Mouse (Mus musculus): ENCODE results near the gene Vcan. TPM values are rescaled to one million over a fixed set of nuclear protein-coding genes. Genes with fewer than 3 reads are reported as not detected.

Vcan gene
- polyA plus RNA-seq, 1 experiment from 2014 or later: 66.9 TPM

DNA sequence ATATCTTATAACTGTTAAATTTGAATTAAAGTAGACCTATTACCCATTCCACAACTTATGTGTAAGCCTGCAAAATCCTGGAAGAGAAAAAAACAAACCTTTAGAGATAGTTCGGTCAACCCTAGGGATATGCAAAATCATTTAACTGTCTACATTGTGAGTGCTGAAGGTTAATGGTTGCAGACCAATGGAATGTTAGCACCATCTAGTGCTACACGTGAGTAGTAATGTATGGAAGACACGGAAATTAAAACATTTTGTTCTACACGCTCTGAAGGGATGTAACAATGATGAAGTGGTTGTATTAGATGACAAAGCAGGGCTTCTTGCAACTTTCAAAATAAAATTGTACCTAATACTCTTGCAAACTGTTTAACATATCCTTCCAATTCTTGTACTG, 39.9 kb downstream of the Vcan start:
- Histone ChIP-seq H3K9me3 (ENCODE audit: control insufficient read depth, low read depth, low read length) (0 out of 2 replicates have a peak, but pooled peaks cover 3% of the 10 kb centered on the region), H3K9ac (replicated peaks; ENCODE audit: low read depth, low read length) (no peak overlapping the region), H3K36me3 (ENCODE audit: control insufficient read depth, insufficient read depth, low read length) (peaks cover 19% of the 10 kb centered on the region; the same call in 1 of the 2 replicates), H3K4me3 (ENCODE audit: low read depth, low read length) (no peak overlapping the region), H3K4me1 (ENCODE audit: control insufficient read depth, insufficient read depth, low read length) (no peaks in the 10 kb centered on the region), H3K27ac (ENCODE audit: low read length) (no peak overlapping the region), H3K4me2 (replicated peaks; ENCODE audit: low read depth, low read length) (no peak overlapping the region), H3K27me3 (ENCODE audit: control insufficient read depth, insufficient read depth, low read length) (no peaks in the 10 kb centered on the region)
- WGBS: 85% methylated on average over 4 of the region's 4 CpGs
- ATAC-seq (ENCODE audit: insufficient number of reproducible peaks, insufficient read depth, low FRiP score, low read depth): no peak

DNA sequence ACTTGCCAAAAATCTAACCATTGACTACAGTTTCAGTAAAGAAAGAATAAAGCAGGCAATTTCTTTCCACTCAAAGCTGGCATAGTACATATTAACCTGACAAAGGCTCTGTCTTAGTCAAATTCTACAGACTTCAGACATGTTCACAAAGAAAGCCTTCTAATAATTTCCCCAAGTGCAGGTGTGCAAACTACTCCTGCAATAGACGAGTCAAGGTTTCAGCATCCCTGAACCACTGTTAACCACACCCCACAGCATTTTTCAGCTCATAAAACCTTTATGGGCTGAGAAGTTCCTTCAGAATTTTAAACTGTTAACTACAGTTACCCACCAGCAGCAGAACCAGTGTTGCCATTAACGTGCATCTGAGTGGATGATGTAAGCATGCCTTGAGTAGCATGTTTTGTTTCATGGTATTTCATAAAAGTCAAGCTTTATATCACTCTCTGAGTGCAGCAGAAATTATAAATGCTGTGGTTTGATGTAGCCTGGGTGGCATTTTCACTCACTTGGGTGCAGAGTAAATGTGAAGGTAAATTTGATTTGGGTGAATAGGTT, 42.2 kb downstream of the Vcan start:
- peaks cover 14% of the 10 kb centered on the region; the same call in 1 of the 2 replicates for H3K36me3 ChIP-seq (ENCODE audit: control insufficient read depth, insufficient read depth, low read length)
- H3K4me1 ChIP-seq (ENCODE audit: control insufficient read depth, insufficient read depth, low read length): no peaks in the 10 kb centered on the region

DNA sequence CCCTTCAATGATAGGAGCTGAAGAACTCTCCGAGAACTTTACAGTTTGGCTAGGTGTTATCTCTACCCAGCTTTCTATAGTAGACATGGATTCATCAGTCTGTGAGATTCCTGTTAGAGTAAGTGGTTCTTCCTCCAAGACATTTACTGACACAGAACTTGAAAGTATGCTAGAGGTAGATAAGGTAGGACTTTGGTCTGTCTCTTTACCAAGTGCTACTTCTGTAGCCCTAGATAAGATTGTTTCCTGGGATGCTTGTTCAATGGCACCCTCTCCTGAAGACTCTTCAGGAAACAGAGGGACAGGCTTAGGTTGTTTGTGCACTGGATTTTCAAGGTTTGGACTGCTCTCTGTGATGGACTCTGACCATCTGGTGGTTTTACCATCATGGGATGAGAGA, 49.7 kb downstream of the Vcan start:
- Histone ChIP-seq H3K27ac (ENCODE audit: low read length) (no peak overlapping the region), H3K9ac (replicated peaks; ENCODE audit: low read depth, low read length) (no peak overlapping the region), H3K27me3 (ENCODE audit: control insufficient read depth, insufficient read depth, low read length) (no peaks in the 10 kb centered on the region), H3K9me3 (ENCODE audit: control insufficient read depth, low read depth, low read length) (no peaks in the 10 kb centered on the region), H3K4me2 (replicated peaks; ENCODE audit: low read depth, low read length) (no peak overlapping the region), H3K36me3 (ENCODE audit: control insufficient read depth, insufficient read depth, low read length) (peaks cover 36% of the 10 kb centered on the region), H3K4me1 (ENCODE audit: control insufficient read depth, insufficient read depth, low read length) (no peaks in the 10 kb centered on the region), H3K4me3 (ENCODE audit: low read depth, low read length) (no peak overlapping the region)
- WGBS: 91% methylated on average over 1 of the region's 1 CpGs
- no peak for ATAC-seq (ENCODE audit: insufficient number of reproducible peaks, insufficient read depth, low FRiP score, low read depth)

More for the DNA sequence above, 42.2 kb downstream of the Vcan start:
- Histone ChIP-seq H3K27me3 (ENCODE audit: control insufficient read depth, insufficient read depth, low read length) (no peaks in the 10 kb centered on the region), H3K9ac (replicated peaks; ENCODE audit: low read depth, low read length) (no peak overlapping the region), H3K4me2 (replicated peaks; ENCODE audit: low read depth, low read length) (no peak overlapping the region), H3K4me3 (ENCODE audit: low read depth, low read length) (no peak overlapping the region), H3K27ac (ENCODE audit: low read length) (no peak overlapping the region), H3K9me3 (ENCODE audit: control insufficient read depth, low read depth, low read length) (0 out of 2 replicates have a peak, but pooled peaks cover 3% of the 10 kb centered on the region)
- WGBS: 71% methylated on average over 2 of the region's 2 CpGs
- no peak for ATAC-seq (ENCODE audit: insufficient number of reproducible peaks, insufficient read depth, low FRiP score, low read depth)

DNA sequence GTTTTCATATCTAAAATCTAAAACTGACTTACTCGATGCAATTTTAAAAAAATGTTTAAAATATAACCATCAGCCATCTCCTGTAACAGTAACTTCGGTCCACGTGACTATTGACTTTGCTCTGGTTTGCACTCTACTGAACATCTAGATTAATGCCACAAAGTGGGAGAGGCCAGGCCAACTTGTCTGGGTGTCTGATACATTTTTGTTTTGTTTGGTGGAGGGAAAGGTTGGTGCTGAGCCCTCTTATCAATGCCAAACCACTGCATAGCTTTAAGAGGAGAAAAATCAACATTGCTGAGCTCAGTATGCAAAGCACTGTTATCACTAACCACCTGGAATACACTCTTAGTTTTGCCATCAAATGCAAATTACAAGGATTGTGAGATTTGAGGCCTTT, 58.8 kb downstream of the Vcan start:
- no peak overlapping the region for H3K27ac ChIP-seq (ENCODE audit: low read length)
- ATAC-seq (ENCODE audit: insufficient number of reproducible peaks, insufficient read depth, low FRiP score, low read depth): peak; percentile 65; the same call in 1 of the 2 replicates
- no peak overlapping the region for H3K4me2 ChIP-seq (replicated peaks; ENCODE audit: low read depth, low read length)
- no peaks in the 10 kb centered on the region for H3K27me3 ChIP-seq (ENCODE audit: control insufficient read depth, insufficient read depth, low read length)
- H3K4me3 ChIP-seq (ENCODE audit: low read depth, low read length): no peak overlapping the region
- no peaks in the 10 kb centered on the region for H3K9me3 ChIP-seq (ENCODE audit: control insufficient read depth, low read depth, low read length)
- WGBS: 87% methylated on average over 3 of the region's 3 CpGs
- peaks cover 12% of the 10 kb centered on the region for H3K36me3 ChIP-seq (ENCODE audit: control insufficient read depth, insufficient read depth, low read length)
- no peak overlapping the region for H3K9ac ChIP-seq (replicated peaks; ENCODE audit: low read depth, low read length)
- no peaks in the 10 kb centered on the region for H3K4me1 ChIP-seq (ENCODE audit: control insufficient read depth, insufficient read depth, low read length)

DNA sequence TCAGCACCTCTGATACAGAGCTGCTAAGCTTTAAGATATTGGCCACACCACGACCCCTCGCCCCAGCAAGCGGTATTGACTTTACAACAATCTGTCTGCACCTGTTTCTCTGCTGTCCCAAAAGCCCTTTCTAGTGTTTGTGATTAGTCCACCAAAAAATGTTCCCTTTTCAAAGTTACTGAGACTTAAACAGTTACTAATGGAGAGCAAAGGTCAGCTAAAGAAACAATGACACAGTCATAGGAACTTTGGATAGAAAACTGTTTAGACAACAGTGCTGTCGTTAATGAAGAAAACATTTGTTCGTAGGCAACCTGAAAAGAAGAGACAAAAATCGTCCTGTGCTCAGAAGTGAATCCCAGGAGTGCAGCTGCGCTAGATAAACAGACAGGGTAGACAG, 60.1 kb downstream of the Vcan start:
- H3K36me3 ChIP-seq (ENCODE audit: control insufficient read depth, insufficient read depth, low read length): peaks cover 13% of the 10 kb centered on the region

DNA sequence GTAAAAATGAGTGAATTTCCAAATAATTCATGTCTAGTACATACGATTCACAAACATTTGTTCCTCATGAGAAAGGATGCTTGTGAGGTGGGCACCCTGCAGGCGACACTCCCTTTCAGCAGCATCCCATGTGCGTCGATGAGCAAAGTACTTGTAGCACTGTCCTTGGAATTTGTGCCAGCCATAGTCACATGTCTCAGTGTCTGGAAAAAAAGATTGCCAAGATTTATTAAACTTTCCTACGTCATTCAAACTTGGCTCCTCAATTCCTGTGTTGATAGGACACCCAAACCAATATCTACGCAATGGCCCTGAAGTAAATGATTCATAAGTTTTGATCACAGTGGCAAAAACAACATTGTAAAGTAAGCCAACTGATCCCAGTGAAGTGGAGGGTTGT, 62.6 kb downstream of the Vcan start:
- no peaks in the 10 kb centered on the region for H3K27me3 ChIP-seq (ENCODE audit: control insufficient read depth, insufficient read depth, low read length)
- no peak overlapping the region for H3K9ac ChIP-seq (replicated peaks; ENCODE audit: low read depth, low read length)
- peaks cover 19% of the 10 kb centered on the region for H3K36me3 ChIP-seq (ENCODE audit: control insufficient read depth, insufficient read depth, low read length)
- WGBS: 93% methylated on average over 6 of the region's 6 CpGs
- no peak overlapping the region for H3K4me3 ChIP-seq (ENCODE audit: low read depth, low read length)
- no peaks in the 10 kb centered on the region for H3K9me3 ChIP-seq (ENCODE audit: control insufficient read depth, low read depth, low read length)
- ATAC-seq (ENCODE audit: insufficient number of reproducible peaks, insufficient read depth, low FRiP score, low read depth): no peak
- no peak overlapping the region for H3K4me2 ChIP-seq (replicated peaks; ENCODE audit: low read depth, low read length)
- H3K27ac ChIP-seq (ENCODE audit: low read length): no peak overlapping the region
- no peaks in the 10 kb centered on the region for H3K4me1 ChIP-seq (ENCODE audit: control insufficient read depth, insufficient read depth, low read length)

More for the DNA sequence above, 60.1 kb downstream of the Vcan start:
- Histone ChIP-seq H3K4me3 (ENCODE audit: low read depth, low read length) (no peak overlapping the region), H3K9ac (replicated peaks; ENCODE audit: low read depth, low read length) (no peak overlapping the region), H3K27me3 (ENCODE audit: control insufficient read depth, insufficient read depth, low read length) (no peaks in the 10 kb centered on the region), H3K4me1 (ENCODE audit: control insufficient read depth, insufficient read depth, low read length) (no peaks in the 10 kb centered on the region), H3K27ac (ENCODE audit: low read length) (no peak overlapping the region), H3K4me2 (replicated peaks; ENCODE audit: low read depth, low read length) (no peak overlapping the region), H3K9me3 (ENCODE audit: control insufficient read depth, low read depth, low read length) (no peaks in the 10 kb centered on the region)
- no peak for ATAC-seq (ENCODE audit: insufficient number of reproducible peaks, insufficient read depth, low FRiP score, low read depth)
- WGBS: 70% methylated on average over 7 of the region's 7 CpGs

DNA sequence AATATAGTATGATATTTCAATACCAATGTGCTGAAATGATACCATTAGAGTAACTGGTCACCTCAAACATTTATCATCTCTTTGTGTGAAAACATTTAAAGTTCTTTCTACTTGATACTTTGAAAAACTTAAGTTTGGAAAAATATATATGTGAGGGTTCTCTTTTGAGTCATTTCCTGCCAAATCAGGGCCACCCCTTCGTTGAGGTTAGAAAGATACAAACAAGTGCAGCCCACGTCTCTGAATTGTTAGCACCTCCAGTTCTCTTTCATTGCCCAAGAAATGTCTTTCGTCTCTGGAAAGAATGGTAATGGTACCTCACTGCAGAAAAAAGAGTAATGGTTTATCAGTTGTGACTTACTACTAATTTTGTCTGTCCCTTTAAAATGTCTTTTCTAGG, 71.8 kb downstream of the Vcan start:
- H3K4me2 ChIP-seq (replicated peaks; ENCODE audit: low read depth, low read length): no peak overlapping the region
- no peak overlapping the region for H3K9ac ChIP-seq (replicated peaks; ENCODE audit: low read depth, low read length)
- H3K9me3 ChIP-seq (ENCODE audit: control insufficient read depth, low read depth, low read length): no peaks in the 10 kb centered on the region
- no peak for ATAC-seq (ENCODE audit: insufficient number of reproducible peaks, insufficient read depth, low FRiP score, low read depth)
- peaks cover 5% of the 10 kb centered on the region; the same call in 1 of the 2 replicates for H3K36me3 ChIP-seq (ENCODE audit: control insufficient read depth, insufficient read depth, low read length)
- WGBS: 84% methylated on average over 3 of the region's 3 CpGs
- no peaks in the 10 kb centered on the region for H3K27me3 ChIP-seq (ENCODE audit: control insufficient read depth, insufficient read depth, low read length)
- H3K4me3 ChIP-seq (ENCODE audit: low read depth, low read length): no peak overlapping the region
- no peaks in the 10 kb centered on the region for H3K4me1 ChIP-seq (ENCODE audit: control insufficient read depth, insufficient read depth, low read length)
- H3K27ac ChIP-seq (ENCODE audit: low read length): no peak overlapping the region

DNA sequence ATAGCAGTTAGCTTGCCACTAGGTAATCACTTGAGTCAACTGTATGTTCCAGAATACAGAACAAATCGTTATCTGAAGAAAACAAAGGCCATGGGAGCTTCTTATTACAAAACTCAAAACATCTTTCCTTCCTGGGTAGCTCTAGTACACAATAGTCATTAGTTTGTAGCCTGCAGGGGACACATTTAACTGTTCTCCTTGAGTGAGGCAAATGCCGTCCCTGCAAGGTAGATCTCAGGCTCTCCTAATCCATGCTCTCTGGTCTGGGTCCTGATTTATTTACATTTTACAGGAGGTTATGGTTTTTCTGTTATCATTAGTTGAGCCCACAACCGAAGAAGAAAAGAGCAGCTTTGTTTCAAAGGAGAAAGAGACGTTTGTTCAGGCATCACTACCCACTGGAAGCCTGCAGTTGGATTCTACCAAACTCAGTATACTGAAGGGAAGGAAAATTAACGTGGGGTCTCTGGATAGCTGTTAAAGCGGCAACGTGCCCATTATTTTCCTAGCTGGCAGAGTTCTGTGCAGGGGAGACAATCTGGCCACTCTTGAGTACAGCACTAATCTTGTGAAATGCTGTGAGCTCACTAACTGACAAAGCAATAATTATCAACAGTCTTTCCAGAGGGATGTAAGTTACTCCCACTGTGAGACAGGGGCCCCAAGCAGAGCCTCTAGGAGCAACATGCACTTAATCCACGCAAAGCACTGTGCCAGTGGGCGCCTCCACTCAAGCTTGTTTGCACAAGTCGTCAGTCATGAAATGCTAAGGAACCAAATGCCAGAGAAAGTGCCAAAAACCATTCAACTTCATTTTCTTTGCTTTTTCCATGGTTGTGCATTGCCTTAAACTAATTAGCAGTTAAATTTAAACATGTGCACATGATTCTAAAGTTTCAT, 73.1 kb downstream of the Vcan start:
- Histone ChIP-seq H3K4me3 (ENCODE audit: low read depth, low read length) (no peak overlapping the region), H3K4me1 (ENCODE audit: control insufficient read depth, insufficient read depth, low read length) (no peaks in the 10 kb centered on the region), H3K27ac (ENCODE audit: low read length) (no peak overlapping the region), H3K36me3 (ENCODE audit: control insufficient read depth, insufficient read depth, low read length) (0 out of 2 replicates have a peak, but pooled peaks cover 3% of the 10 kb centered on the region), H3K9me3 (ENCODE audit: control insufficient read depth, low read depth, low read length) (no peaks in the 10 kb centered on the region), H3K27me3 (ENCODE audit: control insufficient read depth, insufficient read depth, low read length) (no peaks in the 10 kb centered on the region), H3K9ac (replicated peaks; ENCODE audit: low read depth, low read length) (no peak overlapping the region), H3K4me2 (replicated peaks; ENCODE audit: low read depth, low read length) (no peak overlapping the region)
- 48% methylated on average over 10 of the region's 10 CpGs for WGBS
- ATAC-seq (ENCODE audit: insufficient number of reproducible peaks, insufficient read depth, low FRiP score, low read depth): no peak

Data from stomach, embryonic 14.5 days (tissue).